ENCODE assay signal across 8 mouse cellular contexts in genomic region chr1:81745024-81745960, GRCm38 (mm10).
DNase-seq lines count a peak whose midpoint lies in the region; ATAC-seq and TF ChIP-seq lines count a peak whose summit lies in the region.

No protein-coding gene starts in this region.

- no peaks in the 10 kb centered on the region for H3K79me2 ChIP-seq in heart, adult 2 months (replicated peaks; ENCODE audit: control insufficient read depth, insufficient read depth, low read length)

- no peak overlapping the region for H3K4me3 ChIP-seq in heart, embryonic 15.5 days
- H3K4me3 ChIP-seq in heart, adult 2 months = no peak overlapping the region
- no peak overlapping the region for H3K4me3 ChIP-seq in embryonic facial prominence, embryonic 13.5 days
- no peak overlapping the region for H3K4me3 ChIP-seq in cerebellum, adult 2 months (replicated peaks; ENCODE audit: insufficient read depth, low read depth, low read length)

- no peak overlapping the region for H3K9ac ChIP-seq in heart, embryonic 15.5 days
- H3K9ac ChIP-seq in heart, adult 2 months (ENCODE audit: low read depth, low read length) = no peak overlapping the region
- no peak overlapping the region for H3K9ac ChIP-seq in embryonic facial prominence, embryonic 13.5 days

- intact Hi-C loops in heart, adult 2 months (cut with DNase I) = no loop called here
- intact Hi-C loops in gastrocnemius, postnatal 14 days (cut with DNase I; ENCODE audit: low total_unique reads) = no loop called here

- H3K4me2 ChIP-seq in heart, embryonic 15.5 days = no peak overlapping the region
- H3K4me2 ChIP-seq in embryonic facial prominence, embryonic 13.5 days = no peak overlapping the region

- peaks cover 9% of the 10 kb centered on the region for H3K4me1 ChIP-seq in heart, embryonic 15.5 days (replicated peaks)
- no peaks in the 10 kb centered on the region for H3K4me1 ChIP-seq in heart, adult 2 months (ENCODE audit: control insufficient read depth, insufficient read depth, low read length)
- H3K4me1 ChIP-seq in embryonic facial prominence, embryonic 13.5 days = peaks cover 25% of the 10 kb centered on the region
- no peaks in the 10 kb centered on the region for H3K4me1 ChIP-seq in cerebellum, adult 2 months (ENCODE audit: control insufficient read depth, insufficient read depth, low read length)

- H3K9me3 ChIP-seq in heart, embryonic 15.5 days (replicated peaks) = no peaks in the 10 kb centered on the region
- H3K9me3 ChIP-seq in embryonic facial prominence, embryonic 13.5 days = no peaks in the 10 kb centered on the region

- no peak for TF ChIP-seq EP300 in heart, adult 2 months (IDR thresholded peaks at IDR 0.05; ENCODE audit: insufficient read depth, low read depth, low read length)

- no peak for DNase-seq in heart, adult 2 months
- peak; percentile 62 for DNase-seq in Muller cell, postnatal 12 days (ENCODE audit: inconsistent ontology term)
- DNase-seq in kidney, postnatal 14 days = peak; percentile 36
- DNase-seq in layer of hippocampus, postnatal 14 days (ENCODE audit: low spot score in 2 of 2) = no peak
- no peak for DNase-seq in cerebellum, adult 2 months
- no peak for DNase-seq in gastrocnemius, postnatal 14 days

- H3K27me3 ChIP-seq in heart, embryonic 15.5 days = no peaks in the 10 kb centered on the region
- H3K27me3 ChIP-seq in heart, adult 2 months (ENCODE audit: control insufficient read depth, insufficient read depth, low read length) = no peaks in the 10 kb centered on the region
- H3K27me3 ChIP-seq in embryonic facial prominence, embryonic 13.5 days = no peaks in the 10 kb centered on the region
- no peaks in the 10 kb centered on the region for H3K27me3 ChIP-seq in cerebellum, adult 2 months (ENCODE audit: control insufficient read depth, insufficient read depth, low read length)

- H3K36me3 ChIP-seq in heart, embryonic 15.5 days = no peaks in the 10 kb centered on the region
- no peaks in the 10 kb centered on the region for H3K36me3 ChIP-seq in heart, adult 2 months (ENCODE audit: control insufficient read depth, insufficient read depth, low read length)
- no peaks in the 10 kb centered on the region for H3K36me3 ChIP-seq in embryonic facial prominence, embryonic 13.5 days

- 80% methylated on average over 14 of the region's 14 CpGs for WGBS in heart, embryonic 15.5 days
- WGBS in heart, adult 2 months = 70% methylated on average over 14 of the region's 14 CpGs
- 64% methylated on average over 14 of the region's 14 CpGs for WGBS in embryonic facial prominence, embryonic 13.5 days
- WGBS in cerebellum, adult 2 months = 36% methylated on average over 14 of the region's 14 CpGs

- ATAC-seq in heart, embryonic 15.5 days (replicated peaks; ENCODE audit: insufficient number of reproducible peaks, insufficient read depth, low FRiP score, low read depth) = no peak
- ATAC-seq in embryonic facial prominence, embryonic 13.5 days (ENCODE audit: insufficient number of reproducible peaks, insufficient read depth, low FRiP score, low TSS enrichment, low read depth) = no peak

- TF ChIP-seq CTCF in heart, adult 2 months (IDR thresholded peaks at IDR 0.05) = no peak
- no peak for TF ChIP-seq CTCF in cerebellum, adult 2 months (IDR thresholded peaks at IDR 0.05; ENCODE audit: borderline replicate concordance, insufficient read depth, low read depth, low read length)

- TF ChIP-seq POLR2A in heart, adult 2 months (IDR thresholded peaks at IDR 0.05; ENCODE audit: insufficient read depth, low read depth, low read length) = no peak
- TF ChIP-seq POLR2A in cerebellum, adult 2 months (IDR thresholded peaks at IDR 0.05; ENCODE audit: borderline replicate concordance, insufficient read depth, low read length) = no peak

- H3K27ac ChIP-seq in heart, embryonic 15.5 days = 0 out of 2 replicates have a peak overlapping the region, but pooled peaks have one; percentile 20
- no peak overlapping the region for H3K27ac ChIP-seq in heart, adult 2 months
- peak overlapping the region; percentile 75 for H3K27ac ChIP-seq in embryonic facial prominence, embryonic 13.5 days
- no peak overlapping the region for H3K27ac ChIP-seq in cerebellum, adult 2 months (ENCODE audit: insufficient read depth, low read length)

Comparison
In these comparisons a context has a peak if more than half of its experiments do, and no peak if none do; other contexts are left out.
1. H3K27ac ChIP-seq: peak in heart, embryonic 15.5 days (single experiment) and embryonic facial prominence, embryonic 13.5 days (single experiment); none in heart, adult 2 months (single experiment) and cerebellum, adult 2 months (single experiment).
2. DNase-seq: peak in Muller cell, postnatal 12 days (single experiment) and kidney, postnatal 14 days (single experiment); none in heart, adult 2 months (0 of 2), layer of hippocampus, postnatal 14 days (0 of 2), cerebellum, adult 2 months (0 of 2) and gastrocnemius, postnatal 14 days (single experiment).